Comparison of ENCODE assay signal across 8 mouse cellular contexts in genomic region chr14:60252004-60253000, GRCm38 (mm10). TPM values are rescaled to one million over a fixed set of nuclear protein-coding genes. Genes with fewer than 3 reads are reported as not detected.
A peak's percentile ranks its signal among the peaks of the same experiment; 100 is the strongest.
DNase-seq lines count a peak whose midpoint lies in the region; ATAC-seq and TF ChIP-seq lines count a peak whose summit lies in the region.

No protein-coding gene starts in this region.

- H3K4me1 ChIP-seq in lung, embryonic 15.5 days: peaks cover 18% of the 10 kb centered on the region
- H3K4me1 ChIP-seq in bone marrow macrophage, adult 2 months (ENCODE audit: control insufficient read depth, insufficient read depth, low read length): peaks cover 9% of the 10 kb centered on the region
- peaks cover 29% of the 10 kb centered on the region for H3K4me1 ChIP-seq in midbrain, embryonic 13.5 days (replicated peaks)

- H3K27ac ChIP-seq in lung, embryonic 15.5 days: peak overlapping the region; percentile 85
- peak overlapping the region; percentile 94 for H3K27ac ChIP-seq in bone marrow macrophage, adult 2 months (ENCODE audit: insufficient read depth, low read depth, low read length)
- peak overlapping the region; percentile 85 for H3K27ac ChIP-seq in midbrain, embryonic 13.5 days

- H3K36me3 ChIP-seq in lung, embryonic 15.5 days: no peaks in the 10 kb centered on the region
- H3K36me3 ChIP-seq in midbrain, embryonic 13.5 days: no peaks in the 10 kb centered on the region

- 18% methylated on average over 15 of the region's 15 CpGs for WGBS in lung, embryonic 15.5 days
- WGBS in midbrain, embryonic 13.5 days: 18% methylated on average over 15 of the region's 15 CpGs

- TF ChIP-seq POLR2A in bone marrow macrophage, adult 2 months (IDR thresholded peaks at IDR 0.05; ENCODE audit: borderline replicate concordance, low read depth, low read length): no peak

- TF ChIP-seq CTCF in bone marrow macrophage, adult 2 months (IDR thresholded peaks at IDR 0.05; ENCODE audit: low read depth, low read length): no peak

- peak overlapping the region; percentile 94 for H3K4me3 ChIP-seq in lung, embryonic 15.5 days
- peak overlapping the region; percentile 83 for H3K4me3 ChIP-seq in bone marrow macrophage, adult 2 months (ENCODE audit: insufficient read depth, low read length)
- H3K4me3 ChIP-seq in midbrain, embryonic 13.5 days (replicated peaks): peak overlapping the region; percentile 84

- H3K27me3 ChIP-seq in lung, embryonic 15.5 days: no peaks in the 10 kb centered on the region
- H3K27me3 ChIP-seq in midbrain, embryonic 13.5 days: no peaks in the 10 kb centered on the region

- ATAC-seq in lung, embryonic 15.5 days (ENCODE audit: borderline replicate concordance, extremely low read depth, low FRiP score, low TSS enrichment): no peak
- no peak for ATAC-seq in midbrain, embryonic 13.5 days

- no peaks in the 10 kb centered on the region for H3K9me3 ChIP-seq in lung, embryonic 15.5 days
- no peaks in the 10 kb centered on the region for H3K9me3 ChIP-seq in midbrain, embryonic 13.5 days

- no peak for DNase-seq in lung, postnatal 4 days
- peak; percentile 22 for DNase-seq in fibroblast of lung, adult 2 months (ENCODE audit: low read depth)
- DNase-seq in kidney, adult 9 months: peak; percentile 26
- DNase-seq in T-cell, adult 2 months (ENCODE audit: low spot score): no peak
- DNase-seq in adrenal gland, postnatal 4 days (ENCODE audit: low spot score in 2 of 2): no peak

- peak overlapping the region; percentile 83 for H3K4me2 ChIP-seq in lung, embryonic 15.5 days
- peak overlapping the region; percentile 91 for H3K4me2 ChIP-seq in midbrain, embryonic 13.5 days (replicated peaks)

- peak overlapping the region; percentile 72 for H3K9ac ChIP-seq in lung, embryonic 15.5 days
- peak overlapping the region; percentile 83 for H3K9ac ChIP-seq in midbrain, embryonic 13.5 days (replicated peaks)

RNA-seq across cellular contexts. Expression of gene Gm49336, which starts 1.0 kb away (rescaled TPM):
- polyA plus RNA-seq in lung, embryonic 15.5 days (2015; fragmentation: Nextera tagmentation; extraction: Ambion mirVana): 47.4 and 49.1 TPM in 2 replicates
- polyA plus RNA-seq in bone marrow macrophage, adult 2 months (2012; ENCODE audit: insufficient read depth, insufficient read length, missing spikeins): 27.7 and 28.0 TPM in 2 replicates
- polyA plus RNA-seq in midbrain, embryonic 13.5 days (2015; fragmentation: Nextera tagmentation; extraction: Ambion mirVana): 50.3 and 53.8 TPM in 2 replicates
- total RNA-seq in adrenal gland, postnatal 4 days (2021): 10 to 100 TPM; 44.8 to 48.8 TPM

RNA-seq across cellular contexts. Expression of gene Nupl1, which starts 1.1 kb away (rescaled TPM):
- polyA plus RNA-seq in lung, embryonic 15.5 days (2015; fragmentation: Nextera tagmentation; extraction: Ambion mirVana): 0.05 TPM in 1 of 2 replicates, not detected in the other
- polyA plus RNA-seq in bone marrow macrophage, adult 2 months (2012; ENCODE audit: insufficient read depth, insufficient read length, missing spikeins): not detected in 2 replicates
- polyA plus RNA-seq in midbrain, embryonic 13.5 days (2015; fragmentation: Nextera tagmentation; extraction: Ambion mirVana): 0.05 and 0.10 TPM in 2 replicates
- not detected for total RNA-seq in adrenal gland, postnatal 4 days (2021)

RNA-seq across cellular contexts. Expression of gene Mtmr6, which starts 12.7 kb away (rescaled TPM):
- polyA plus RNA-seq in lung, embryonic 15.5 days (2015; fragmentation: Nextera tagmentation; extraction: Ambion mirVana): 34.6 and 37.4 TPM in 2 replicates
- polyA plus RNA-seq in bone marrow macrophage, adult 2 months (2012; ENCODE audit: insufficient read depth, insufficient read length, missing spikeins): 122 and 129 TPM in 2 replicates
- 60.2 and 67.2 TPM in 2 replicates for polyA plus RNA-seq in midbrain, embryonic 13.5 days (2015; fragmentation: Nextera tagmentation; extraction: Ambion mirVana)
- total RNA-seq in adrenal gland, postnatal 4 days (2021): 10 to 100 TPM; 44.1 to 45.0 TPM

RNA-seq across cellular contexts. Expression of gene Atp8a2, which starts 55.3 kb away (rescaled TPM):
- polyA plus RNA-seq in lung, embryonic 15.5 days (2015; fragmentation: Nextera tagmentation; extraction: Ambion mirVana): 1.5 and 1.8 TPM in 2 replicates
- polyA plus RNA-seq in bone marrow macrophage, adult 2 months (2012; ENCODE audit: insufficient read depth, insufficient read length, missing spikeins): 0.16 and 0.77 TPM in 2 replicates
- 28.1 and 30.6 TPM in 2 replicates for polyA plus RNA-seq in midbrain, embryonic 13.5 days (2015; fragmentation: Nextera tagmentation; extraction: Ambion mirVana)
- total RNA-seq in adrenal gland, postnatal 4 days (2021): 1 to 10 TPM; 3.4 to 5.6 TPM

Comparison
In these comparisons a context has a peak if more than half of its experiments do, and no peak if none do; other contexts are left out.
1. DNase-seq: peak in fibroblast of lung, adult 2 months (single experiment) and kidney, adult 9 months (single experiment); none in lung, postnatal 4 days (0 of 2), T-cell, adult 2 months (single experiment) and adrenal gland, postnatal 4 days (0 of 2).
2. Peak in every context shown above with its lines, with median percentiles within 50 percentile points of each other: H3K27ac ChIP-seq and H3K4me3 ChIP-seq.